Mouse (Mus musculus): Measurements from ENCODE around the gene Swsap1.

GRCm38 (mm10) chr9:21937711-21938175 lies 17.8 kb upstream of the Swsap1 start:
- no peak for TF ChIP-seq CTCF (IDR thresholded peaks at IDR 0.05; ENCODE audit: low read depth)
- no peak for TF ChIP-seq EP300 (IDR thresholded peaks at IDR 0.05; ENCODE audit: low read depth)

Data from liver, postnatal 0 days (tissue).